Mouse (Mus musculus) neutrophil, adult 5-6 weeks (primary cell): Measurements from ENCODE around the gene Cpped1. TPM values are rescaled to one million over a fixed set of nuclear protein-coding genes. Genes with fewer than 3 reads are reported as not detected.
A peak's percentile ranks its signal among the peaks of the same experiment; 100 is the strongest.

Source experiments
- ATAC-seq: fragments of 151-379, 151-347 bp; 2 replicates; pipeline ENCODE4 v1.8.0; 2017; ENCODE audit warnings: mild to moderate bottlenecking, moderate TSS enrichment; ENCODE audit not compliant: insufficient number of reproducible peaks, poor library complexity, low FRiP score, severe bottlenecking; ENCODE audit errors: extremely low read depth
- total RNA-seq: library from RNA; stranded (forward); fragments of 200-1000 nt; gene quantifications from 2 replicates; pipeline ENCODE4 v1.2.3, GENCODE M21; 2017

The Cpped1 gene
- 3.6 and 4.9 TPM in 2 replicates for total RNA-seq

- ATAC-seq, result peak; percentile 90
These were observed at the start of gene Cpped1 for GRCm38 (mm10) chr16:11909035-11909591. Gene Cpped1, minus strand, starts transcription at chr16:11909445.

- ATAC-seq, result peak; percentile 39; the same call in 1 of the 2 replicates
These were observed 31.2 kb upstream of the Cpped1 start for GRCm38 (mm10) chr16:11940477-11940876.

GRCm38 (mm10) chr16:11910801-11911200 is 1.6 kb upstream of the Cpped1 start:
- no peak for ATAC-seq

GRCm38 (mm10) chr16:11909817-11910216 is 572 bp upstream of the Cpped1 start:
- ATAC-seq, result no peak

- ATAC-seq, result no peak
These were observed 707 bp downstream of the Cpped1 start for GRCm38 (mm10) chr16:11908461-11909014.

GRCm38 (mm10) chr16:11907816-11908215 is 1.4 kb downstream of the Cpped1 start:
- no peak for ATAC-seq

- ATAC-seq, result no peak
These were observed 2.3 kb downstream of the Cpped1 start for GRCm38 (mm10) chr16:11906906-11907305.

- ATAC-seq, result no peak
These were observed 4.0 kb downstream of the Cpped1 start for GRCm38 (mm10) chr16:11905216-11905615.

- no peak for ATAC-seq
These were observed 7.2 kb downstream of the Cpped1 start for GRCm38 (mm10) chr16:11902007-11902406.

GRCm38 (mm10) chr16:11900341-11900740 is 8.9 kb downstream of the Cpped1 start:
- no peak for ATAC-seq

GRCm38 (mm10) chr16:11896411-11896810 is 12.8 kb downstream of the Cpped1 start:
- ATAC-seq, result peak; percentile 51

- no peak for ATAC-seq
These were observed 14.4 kb downstream of the Cpped1 start for GRCm38 (mm10) chr16:11894877-11895276.

GRCm38 (mm10) chr16:11890186-11890585 is 19.1 kb downstream of the Cpped1 start:
- ATAC-seq, result no peak

- ATAC-seq, result no peak
These were observed 19.5 kb downstream of the Cpped1 start for GRCm38 (mm10) chr16:11889741-11890140.

- no peak for ATAC-seq
These were observed 27.4 kb downstream of the Cpped1 start for GRCm38 (mm10) chr16:11881795-11882194.

- ATAC-seq, result no peak
These were observed 28.8 kb downstream of the Cpped1 start for GRCm38 (mm10) chr16:11880461-11880860.

- ATAC-seq, result no peak
These were observed 30.0 kb downstream of the Cpped1 start for GRCm38 (mm10) chr16:11879196-11879595.

GRCm38 (mm10) chr16:11875227-11875626 is 34.0 kb downstream of the Cpped1 start:
- no peak for ATAC-seq

- ATAC-seq, result no peak
These were observed 36.0 kb downstream of the Cpped1 start for GRCm38 (mm10) chr16:11873292-11873691.

- no peak for ATAC-seq
These were observed 40.8 kb downstream of the Cpped1 start for GRCm38 (mm10) chr16:11868486-11868885.
